Mouse (Mus musculus): ENCODE measurements around the gene Sac3d1. TPM values are rescaled to one million over a fixed set of nuclear protein-coding genes. Genes with fewer than 3 reads are reported as not detected.
"Not testable (repeated sequence)": the region's sequence is repeated elsewhere in the genome, so short reads cannot be mapped to it uniquely, and the experiment has no call there.

Gene Sac3d1
- polyA plus RNA-seq, 1 experiment from 2014 or later, result 70.0 TPM

- Histone ChIP-seq H3K36me3 (peaks cover 32% of the 10 kb centered on the region), H3K27me3 (ENCODE audit: low read depth, poor library complexity, severe bottlenecking) (no peaks in the 10 kb centered on the region), H3K4me1 (peaks cover 13% of the 10 kb centered on the region), H3K27ac (replicated peaks) (no peak overlapping the region), H3K9me3 (replicated peaks) (no peaks in the 10 kb centered on the region), H3K4me3 (no peak overlapping the region)
- no peak for DNase-seq (ENCODE audit: low spot score)
- WGBS, result 89% methylated on average over 7 of the region's 7 CpGs
These were observed 13.8 kb upstream of the Sac3d1 start for GRCm38 (mm10) chr19:6132171-6132827.

GRCm38 (mm10) chr19:6130414-6131128 lies 12.1 kb upstream of the Sac3d1 start:
- not testable (repeated sequence) for H3K4me3 ChIP-seq; H3K9me3 ChIP-seq (replicated peaks); H3K27me3 ChIP-seq (ENCODE audit: low read depth, poor library complexity, severe bottlenecking); DNase-seq (ENCODE audit: low spot score); H3K27ac ChIP-seq (replicated peaks)
- Histone ChIP-seq H3K4me1 (peaks cover 13% of the 10 kb centered on the region), H3K36me3 (peaks cover 15% of the 10 kb centered on the region)
- WGBS, result 81% methylated on average over 7 of the region's 7 CpGs

GRCm38 (mm10) chr19:6127760-6128341 lies 9.4 kb upstream of the Sac3d1 start, which contains the start of gene Snx15:
TSS of gene Snx15 (minus strand) at chr19:6128304.
- Histone ChIP-seq H3K4me3 (peak within 1 kb of the TSS; percentile 61), H3K36me3 (no peaks in the 10 kb centered on the region), H3K4me1 (peaks cover 13% of the 10 kb centered on the region), H3K27me3 (ENCODE audit: low read depth, poor library complexity, severe bottlenecking) (no peaks in the 10 kb centered on the region), H3K9me3 (replicated peaks) (no peaks in the 10 kb centered on the region), H3K27ac (replicated peaks) (peak within 1 kb of the TSS; percentile 80)
- peak; percentile 90 for DNase-seq (ENCODE audit: low spot score)
- under 1% methylated on average over 32 of the region's 32 CpGs for WGBS

- peak overlapping the region; percentile 80; the same call in 1 of the 2 replicates for H3K27ac ChIP-seq (replicated peaks)
- no peaks in the 10 kb centered on the region for H3K9me3 ChIP-seq (replicated peaks)
- WGBS, result 78% methylated on average over 10 of the region's 10 CpGs
- H3K27me3 ChIP-seq (ENCODE audit: low read depth, poor library complexity, severe bottlenecking), result no peaks in the 10 kb centered on the region
- peaks cover 14% of the 10 kb centered on the region for H3K4me1 ChIP-seq
- H3K36me3 ChIP-seq, result no peaks in the 10 kb centered on the region; the same call in 1 of the 2 replicates
- DNase-seq (ENCODE audit: low spot score), result no peak
- H3K4me3 ChIP-seq, result peak overlapping the region; percentile 61
These were observed 8.5 kb upstream of the Sac3d1 start for GRCm38 (mm10) chr19:6126789-6127580.

GRCm38 (mm10) chr19:6126289-6126688 lies 7.8 kb upstream of the Sac3d1 start:
- Histone ChIP-seq H3K36me3 (no peaks in the 10 kb centered on the region; the same call in 1 of the 2 replicates), H3K4me1 (peaks cover 19% of the 10 kb centered on the region), H3K4me3 (peak overlapping the region; percentile 9; the same call in 1 of the 2 replicates), H3K27me3 (ENCODE audit: low read depth, poor library complexity, severe bottlenecking) (no peaks in the 10 kb centered on the region), H3K9me3 (replicated peaks) (no peaks in the 10 kb centered on the region), H3K27ac (replicated peaks) (no peak overlapping the region)
- peak; percentile 35 for DNase-seq (ENCODE audit: low spot score)
- 20% methylated on average over 4 of the region's 4 CpGs for WGBS

GRCm38 (mm10) chr19:6124898-6125297 lies 6.4 kb upstream of the Sac3d1 start:
- H3K4me1 ChIP-seq, result peaks cover 19% of the 10 kb centered on the region
- 73% methylated on average over 2 of the region's 2 CpGs for WGBS
- H3K27ac ChIP-seq (replicated peaks), result no peak overlapping the region
- H3K9me3 ChIP-seq (replicated peaks), result no peaks in the 10 kb centered on the region
- H3K36me3 ChIP-seq, result peaks cover 4% of the 10 kb centered on the region
- H3K27me3 ChIP-seq (ENCODE audit: low read depth, poor library complexity, severe bottlenecking), result no peaks in the 10 kb centered on the region
- H3K4me3 ChIP-seq, result no peak overlapping the region
- DNase-seq (ENCODE audit: low spot score), result no peak

GRCm38 (mm10) chr19:6123330-6123729 lies 4.9 kb upstream of the Sac3d1 start:
- 83% methylated on average over 8 of the region's 8 CpGs for WGBS
- DNase-seq (ENCODE audit: low spot score), result no peak
- Histone ChIP-seq H3K4me3 (no peak overlapping the region), H3K27ac (replicated peaks) (peak overlapping the region; percentile 28; the same call in 1 of the 2 replicates), H3K9me3 (replicated peaks) (no peaks in the 10 kb centered on the region), H3K36me3 (peaks cover 4% of the 10 kb centered on the region), H3K27me3 (ENCODE audit: low read depth, poor library complexity, severe bottlenecking) (no peaks in the 10 kb centered on the region), H3K4me1 (peaks cover 27% of the 10 kb centered on the region)

GRCm38 (mm10) chr19:6121761-6122160 lies 3.3 kb upstream of the Sac3d1 start:
- Histone ChIP-seq H3K4me3 (no peak overlapping the region), H3K27me3 (ENCODE audit: low read depth, poor library complexity, severe bottlenecking) (no peaks in the 10 kb centered on the region), H3K4me1 (peaks cover 29% of the 10 kb centered on the region), H3K9me3 (replicated peaks) (no peaks in the 10 kb centered on the region), H3K36me3 (peaks cover 5% of the 10 kb centered on the region), H3K27ac (replicated peaks) (no peak overlapping the region)
- no peak for DNase-seq (ENCODE audit: low spot score)
- WGBS, result 40% methylated on average over 19 of the region's 19 CpGs

GRCm38 (mm10) chr19:6118677-6119185 lies 281 bp upstream of the Sac3d1 start:
- Histone ChIP-seq H3K27ac (replicated peaks) (peak overlapping the region; percentile 95), H3K36me3 (peaks cover 35% of the 10 kb centered on the region), H3K9me3 (replicated peaks) (no peaks in the 10 kb centered on the region), H3K4me3 (peak overlapping the region; percentile 72), H3K27me3 (ENCODE audit: low read depth, poor library complexity, severe bottlenecking) (no peaks in the 10 kb centered on the region), H3K4me1 (peaks cover 35% of the 10 kb centered on the region)
- DNase-seq (ENCODE audit: low spot score), result no peak
- 1% methylated on average over 8 of the region's 8 CpGs for WGBS

- Histone ChIP-seq H3K9me3 (replicated peaks) (no peaks in the 10 kb centered on the region), H3K4me1 (peaks cover 35% of the 10 kb centered on the region), H3K36me3 (peaks cover 45% of the 10 kb centered on the region), H3K4me3 (peak overlapping the region; percentile 72), H3K27me3 (ENCODE audit: low read depth, poor library complexity, severe bottlenecking) (no peaks in the 10 kb centered on the region), H3K27ac (replicated peaks) (peak overlapping the region; percentile 95)
- 6% methylated on average over 32 of the region's 32 CpGs for WGBS
- no peak for DNase-seq (ENCODE audit: low spot score)
These were observed 984 bp downstream of the Sac3d1 start for GRCm38 (mm10) chr19:6117346-6117985.

GRCm38 (mm10) chr19:6116113-6116850 lies 2.2 kb downstream of the Sac3d1 start:
- Histone ChIP-seq H3K27ac (replicated peaks) (no peak overlapping the region), H3K27me3 (ENCODE audit: low read depth, poor library complexity, severe bottlenecking) (no peaks in the 10 kb centered on the region), H3K4me3 (peak overlapping the region; percentile 72), H3K4me1 (peaks cover 29% of the 10 kb centered on the region), H3K36me3 (peaks cover 53% of the 10 kb centered on the region), H3K9me3 (replicated peaks) (no peaks in the 10 kb centered on the region)
- 94% methylated on average over 15 of the region's 15 CpGs for WGBS
- DNase-seq (ENCODE audit: low spot score), result no peak
